Mouse (Mus musculus) left cerebral cortex, adult 6 months (tissue): ENCODE measurements around the gene Wdr4. TPM values are rescaled to one million over a fixed set of nuclear protein-coding genes. Genes with fewer than 3 reads are reported as not detected.

Experiments used
- long read RNA-seq, 2 experiments: library from polyadenylated mRNA; unstranded; transcript quantifications; one replicate each; pipeline ENCODE4 v2.0.0; 2019 to 2020
- polyA plus RNA-seq: library from polyadenylated mRNA; unstranded; fragments of <200 nt; fragmentation: Nextera tagmentation; gene quantifications from 2 replicates; pipeline ENCODE4 v1.2.3, GENCODE M21; 2021

The Wdr4 gene
- polyA plus RNA-seq = 16.3 and 20.6 TPM in 2 replicates
- long read RNA-seq, experiment 1, full-length matches to known transcripts = 152 of 220 reads
- long read RNA-seq, experiment 1, partial matches to known transcripts = 13 of 220 reads
- long read RNA-seq, experiment 1, other reads (novel, unspliced or antisense) = 55 of 220 reads
- long read RNA-seq, experiment 2, full-length matches to known transcripts = 20 of 26 reads
- long read RNA-seq, experiment 2, partial matches to known transcripts = 0 of 26 reads
- long read RNA-seq, experiment 2, other reads (novel, unspliced or antisense) = 6 of 26 reads

GRCm38 (mm10) chr17:31519946-31520838 lies at the start of gene Wdr4, which contains the start of gene Ndufv3:
Gene Wdr4, minus strand, starts transcription at chr17:31519980.
Gene Ndufv3, plus strand, starts transcription at chr17:31520115.

GRCm38 (mm10) chr17:31564015-31564857 lies 44.5 kb upstream of the Wdr4 start, which contains the start of gene Pknox1:
Gene Pknox1, plus strand, starts transcription at chr17:31564734.

Other genes starting within 250 kb of the Wdr4 start
- 7.3 and 7.4 TPM in 2 replicates for gene Rsph1, start 242.6 kb downstream of the Wdr4 start, polyA plus RNA-seq
- 2.2 and 3.8 TPM in 2 replicates for gene Slc37a1, start 233.2 kb downstream of the Wdr4 start, polyA plus RNA-seq
- 6.2 TPM in 2 replicates for gene Pde9a, start 133.8 kb downstream of the Wdr4 start, polyA plus RNA-seq
- 722 and 811 TPM in 2 replicates for gene Ndufv3, start 135 bp upstream of the Wdr4 start, polyA plus RNA-seq
- 5.3 and 6.9 TPM in 2 replicates for gene Pknox1, start 44.8 kb upstream of the Wdr4 start, polyA plus RNA-seq
- 16.7 and 30.7 TPM in 2 replicates for gene Cbs, start 117.3 kb upstream of the Wdr4 start, polyA plus RNA-seq
- gene U2af1, start 138.9 kb upstream of the Wdr4 start, polyA plus RNA-seq = 47.1 and 53.1 TPM in 2 replicates
- 0.23 TPM in 1 of 2 replicates, not detected in the other for gene Cryaa, start 157.8 kb upstream of the Wdr4 start, polyA plus RNA-seq